Mouse (Mus musculus) heart, postnatal 25 days (tissue): ENCODE measurements around the gene Dpyd. TPM values are rescaled to one million over a fixed set of nuclear protein-coding genes. Genes with fewer than 3 reads are reported as not detected.

Source experiments
- DNase-seq: peaks from one replicate; pipeline ENCODE4 v3.0.0; 2022; ENCODE audit warnings: low spot score
- intact Hi-C: fragments of 180-260 bp; cut with DNase I; formaldehyde crosslinking; loops from one replicate; pipeline ENCODE4 v1.15.1; 2025
- total RNA-seq, 2 experiments: library from RNA; stranded (reverse); gene quantifications; 2 replicates each; pipeline ENCODE4 v1.2.3; 2021

Dpyd gene
- total RNA-seq, 2 experiments from 2014 or later: 3.6 to 5.4 TPM

DNA sequence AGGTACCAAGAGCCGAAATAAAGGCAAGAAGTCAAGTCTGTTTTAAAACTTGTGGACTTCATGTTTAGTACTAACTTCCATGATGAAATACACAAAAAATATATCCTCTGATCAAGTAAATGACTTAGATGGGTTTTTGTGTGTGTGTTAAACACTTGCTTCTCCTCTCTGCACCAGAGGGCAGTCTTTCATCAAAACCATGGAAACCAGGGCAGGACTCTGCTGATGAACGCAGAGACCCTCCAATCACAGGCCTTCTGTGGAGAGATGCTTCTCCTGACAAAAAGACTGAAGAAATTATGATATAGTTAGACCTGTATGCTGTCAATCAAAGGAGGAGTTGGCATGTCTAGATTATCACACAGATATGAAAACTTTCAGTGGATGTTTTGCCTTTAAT lies 905.8 kb downstream of the Dpyd start:
- no peak for DNase-seq
- intact Hi-C loops: no loop called here
